Mouse (Mus musculus): ENCODE data around the gene Muc15. TPM values are rescaled to one million over a fixed set of nuclear protein-coding genes. Genes with fewer than 3 reads are reported as not detected.

Muc15 gene
- polyA plus RNA-seq, 1 experiment, result not detected

DNA sequence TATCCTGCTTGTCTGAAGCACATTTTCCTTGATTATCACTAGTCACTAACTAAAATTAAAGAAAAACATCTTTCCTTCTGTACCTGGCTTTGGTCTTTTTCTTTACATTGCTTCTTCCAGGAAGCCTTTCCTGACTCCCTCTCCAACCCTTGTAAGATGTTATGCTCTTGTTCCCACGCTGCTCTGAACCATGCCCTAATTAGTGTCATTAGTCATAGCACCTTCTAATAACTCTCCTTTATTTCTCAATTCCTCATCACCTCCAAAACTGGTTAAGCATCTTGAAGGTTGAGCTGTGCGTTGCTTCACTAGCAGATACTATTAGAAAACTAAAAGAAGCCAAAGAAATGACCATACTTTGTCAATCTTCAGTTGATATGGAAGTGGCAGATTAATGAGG is 36.4 kb downstream of the Muc15 start:
- H3K4me3 ChIP-seq (ENCODE audit: insufficient read depth, low read length), result no peak overlapping the region
- H3K4me1 ChIP-seq (ENCODE audit: control insufficient read depth, insufficient read depth, low read length), result no peaks in the 10 kb centered on the region
- TF ChIP-seq POLR2A (IDR thresholded peaks at IDR 0.05; ENCODE audit: low read depth, low read length) (no peak), CTCF (IDR thresholded peaks at IDR 0.05; ENCODE audit: borderline replicate concordance, insufficient read depth, low read length) (no peak)
- H3K27ac ChIP-seq (ENCODE audit: insufficient read depth, low read length), result no peak overlapping the region

- no peaks in the 10 kb centered on the region for H3K4me1 ChIP-seq (ENCODE audit: control insufficient read depth, insufficient read depth, low read length)
- H3K4me3 ChIP-seq (ENCODE audit: insufficient read depth, low read length), result no peak overlapping the region
- TF ChIP-seq CTCF (IDR thresholded peaks at IDR 0.05; ENCODE audit: borderline replicate concordance, insufficient read depth, low read length) (no peak), POLR2A (IDR thresholded peaks at IDR 0.05; ENCODE audit: low read depth, low read length) (no peak)
- H3K27ac ChIP-seq (ENCODE audit: insufficient read depth, low read length), result no peak overlapping the region
These were observed 38.3 kb downstream of the Muc15 start for GRCm38 (mm10) chr2:110759434-110759833.

GRCm38 (mm10) chr2:110787396-110787795 is 66.3 kb downstream of the Muc15 start:
- H3K4me3 ChIP-seq (ENCODE audit: insufficient read depth, low read length), result no peak overlapping the region
- H3K27ac ChIP-seq (ENCODE audit: insufficient read depth, low read length), result no peak overlapping the region
- TF ChIP-seq POLR2A (IDR thresholded peaks at IDR 0.05; ENCODE audit: low read depth, low read length) (no peak), CTCF (IDR thresholded peaks at IDR 0.05; ENCODE audit: borderline replicate concordance, insufficient read depth, low read length) (no peak)
- no peaks in the 10 kb centered on the region for H3K4me1 ChIP-seq (ENCODE audit: control insufficient read depth, insufficient read depth, low read length)

Other genes starting within 250 kb of the Muc15 start
- gene Slc5a12, start 124.0 kb upstream of the Muc15 start, polyA plus RNA-seq (2011; ENCODE audit: insufficient read length, low read depth, missing spikeins), result not detected in 2 replicates
- gene Ano3, start 229.6 kb downstream of the Muc15 start, polyA plus RNA-seq (2011; ENCODE audit: insufficient read length, low read depth, missing spikeins), result 19.4 and 28.4 TPM in 2 replicates